Mouse (Mus musculus): ENCODE results near the gene Haus7. TPM values are rescaled to one million over a fixed set of nuclear protein-coding genes. Genes with fewer than 3 reads are reported as not detected.
"Not testable (repeated sequence)": the region's sequence is repeated elsewhere in the genome, so short reads cannot be mapped to it uniquely, and the experiment has no call there.

The Haus7 gene
- polyA plus RNA-seq, 1 experiment, result not detected

GRCm38 (mm10) chrX:73441428-73441827 is 17.4 kb downstream of the Haus7 start:
- H3K27ac ChIP-seq (ENCODE audit: insufficient read depth, low read depth, low read length), result no peak overlapping the region
- TF ChIP-seq POLR2A (IDR thresholded peaks at IDR 0.05; ENCODE audit: insufficient read depth, low read depth, low read length) (no peak), CTCF (IDR thresholded peaks at IDR 0.05; ENCODE audit: insufficient read depth, low read depth, low read length) (no peak)
- no peaks in the 10 kb centered on the region for H3K4me1 ChIP-seq (ENCODE audit: control insufficient read depth, insufficient read depth, low read length)
- H3K4me3 ChIP-seq (ENCODE audit: insufficient read depth, low read depth, low read length), result no peak overlapping the region
- WGBS, result 80% methylated on average over 2 of the region's 2 CpGs

- Histone ChIP-seq H3K27ac (ENCODE audit: insufficient read depth, low read depth, low read length) (no peak within 1 kb of the TSS), H3K4me3 (ENCODE audit: insufficient read depth, low read depth, low read length) (no peak within 1 kb of the TSS), H3K4me1 (ENCODE audit: control insufficient read depth, insufficient read depth, low read length) (no peaks in the 10 kb centered on the region)
- TF ChIP-seq CTCF (IDR thresholded peaks at IDR 0.05; ENCODE audit: insufficient read depth, low read depth, low read length) (no peak), POLR2A (IDR thresholded peaks at IDR 0.05; ENCODE audit: insufficient read depth, low read depth, low read length) (no peak)
- WGBS, result 86% methylated on average over 11 of the region's 11 CpGs
Observed at GRCm38 (mm10) chrX:73435252-73435651, 23.6 kb downstream of the Haus7 start, which contains the start of gene Trex2. Gene Trex2 (minus strand): TSS chrX:73435344.

DNA sequence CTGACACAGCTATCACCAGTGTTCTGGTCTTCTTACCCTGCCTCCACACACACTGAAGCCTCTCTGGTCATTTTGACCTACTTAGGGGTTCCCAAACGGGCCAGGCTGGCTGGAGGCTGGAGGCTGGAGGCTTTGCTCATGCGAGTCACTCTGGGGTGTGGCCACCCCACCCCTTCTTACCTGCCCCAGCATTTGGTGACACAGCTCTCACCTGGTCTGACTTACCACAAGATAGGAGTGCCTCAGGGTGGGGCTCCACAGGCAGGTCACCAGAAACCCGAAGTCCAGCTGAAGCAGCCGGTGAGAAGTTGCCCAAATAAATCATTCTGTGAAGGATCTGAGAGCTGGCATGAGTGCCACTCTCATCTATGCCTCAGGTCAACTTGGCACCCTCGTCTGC is 26.0 kb downstream of the Haus7 start:
- WGBS, result 68% methylated on average over 5 of the region's 5 CpGs
- no peak for TF ChIP-seq POLR2A (IDR thresholded peaks at IDR 0.05; ENCODE audit: insufficient read depth, low read depth, low read length)
- TF ChIP-seq CTCF (IDR thresholded peaks at IDR 0.05; ENCODE audit: insufficient read depth, low read depth, low read length), result no peak
- Histone ChIP-seq H3K4me3 (ENCODE audit: insufficient read depth, low read depth, low read length) (no peak overlapping the region), H3K4me1 (ENCODE audit: control insufficient read depth, insufficient read depth, low read length) (no peaks in the 10 kb centered on the region), H3K27ac (ENCODE audit: insufficient read depth, low read depth, low read length) (no peak overlapping the region)

DNA sequence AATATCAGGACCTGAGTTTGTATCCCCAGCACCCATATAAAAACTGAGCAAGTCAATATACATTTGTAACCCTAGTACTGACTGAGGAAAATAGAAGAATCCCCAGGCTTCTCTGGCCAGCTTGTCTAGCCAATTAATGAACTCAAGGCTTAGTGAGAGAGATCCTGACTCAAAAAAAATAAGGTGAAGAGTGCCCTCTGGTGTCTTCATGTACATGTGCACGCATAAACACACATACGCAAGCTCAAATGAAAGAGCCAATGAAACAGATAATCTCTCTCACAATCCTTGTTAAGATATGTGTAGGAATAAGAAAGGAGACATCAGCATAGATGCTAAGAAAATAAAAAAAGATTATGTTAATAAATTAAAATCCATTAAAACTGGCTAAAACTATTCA is 28.8 kb downstream of the Haus7 start:
- TF ChIP-seq POLR2A (IDR thresholded peaks at IDR 0.05; ENCODE audit: insufficient read depth, low read depth, low read length), result no peak
- TF ChIP-seq CTCF (IDR thresholded peaks at IDR 0.05; ENCODE audit: insufficient read depth, low read depth, low read length), result no peak
- WGBS, result 83% methylated on average over 2 of the region's 2 CpGs
- Histone ChIP-seq H3K4me3 (ENCODE audit: insufficient read depth, low read depth, low read length) (no peak overlapping the region), H3K4me1 (ENCODE audit: control insufficient read depth, insufficient read depth, low read length) (no peaks in the 10 kb centered on the region), H3K27ac (ENCODE audit: insufficient read depth, low read depth, low read length) (no peak overlapping the region)

DNA sequence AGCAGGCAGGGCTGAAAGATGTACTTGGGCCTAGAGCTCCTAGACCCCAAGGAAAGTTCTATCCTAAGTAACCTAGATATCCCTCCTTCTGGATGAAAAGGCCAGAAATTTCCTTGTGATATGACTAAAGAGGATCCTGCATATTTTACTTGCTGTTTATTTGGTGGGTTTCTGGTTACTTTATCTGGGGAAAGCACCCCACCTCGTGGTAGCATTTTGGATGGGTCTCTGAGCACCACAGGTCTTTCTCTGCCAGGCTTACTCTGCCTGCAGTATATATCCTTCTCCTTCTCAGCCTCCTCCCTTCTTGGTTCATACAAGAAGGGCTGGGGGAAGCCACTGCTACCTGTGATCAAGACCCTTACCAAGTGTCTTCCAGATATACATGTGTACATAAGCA is 46.1 kb downstream of the Haus7 start:
- H3K27ac ChIP-seq (ENCODE audit: insufficient read depth, low read depth, low read length), result no peak overlapping the region
- WGBS, result 38% methylated on average over 1 of the region's 1 CpGs

GRCm38 (mm10) chrX:73410880-73411517 is 47.8 kb downstream of the Haus7 start, which contains the start of gene Zfp92:
Gene Zfp92 (plus strand): TSS chrX:73411096.
- no peak within 1 kb of the TSS for H3K27ac ChIP-seq (ENCODE audit: insufficient read depth, low read depth, low read length)
- 18% methylated on average over 19 of the region's 20 CpGs for WGBS
- peak within 1 kb of the TSS; percentile 58 for H3K4me3 ChIP-seq (ENCODE audit: insufficient read depth, low read depth, low read length)
- H3K4me1 ChIP-seq (ENCODE audit: control insufficient read depth, insufficient read depth, low read length), result peaks cover 4% of the 10 kb centered on the region; the same call in 1 of the 2 replicates
- TF ChIP-seq CTCF (IDR thresholded peaks at IDR 0.05; ENCODE audit: insufficient read depth, low read depth, low read length), result no peak
- no peak for TF ChIP-seq POLR2A (IDR thresholded peaks at IDR 0.05; ENCODE audit: insufficient read depth, low read depth, low read length)

More for the DNA sequence above, 46.1 kb downstream of the Haus7 start:
- TF ChIP-seq CTCF (IDR thresholded peaks at IDR 0.05; ENCODE audit: insufficient read depth, low read depth, low read length) (no peak), POLR2A (IDR thresholded peaks at IDR 0.05; ENCODE audit: insufficient read depth, low read depth, low read length) (no peak)
- Histone ChIP-seq H3K4me3 (ENCODE audit: insufficient read depth, low read depth, low read length) (no peak overlapping the region), H3K4me1 (ENCODE audit: control insufficient read depth, insufficient read depth, low read length) (peaks cover 4% of the 10 kb centered on the region; the same call in 1 of the 2 replicates)

DNA sequence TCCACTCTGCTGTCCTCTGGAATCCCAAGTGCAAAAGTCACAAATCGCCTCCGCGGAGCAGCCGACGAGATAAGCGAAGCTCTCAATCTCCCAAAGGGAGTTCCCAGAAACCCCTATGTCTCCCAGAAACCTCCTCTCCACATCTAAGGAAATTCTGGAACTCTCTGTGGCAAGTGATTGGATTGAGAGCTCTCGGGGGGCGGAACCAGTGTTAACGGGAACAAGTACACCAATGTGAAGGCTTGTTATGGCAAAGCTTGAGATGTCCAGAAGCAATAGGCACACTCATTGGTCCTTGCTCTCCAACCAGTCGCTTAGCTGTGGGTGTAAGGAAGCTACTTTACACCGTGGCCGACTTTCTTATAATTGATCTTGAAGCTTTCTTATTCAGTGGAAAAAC is 57.2 kb downstream of the Haus7 start:
- H3K27ac ChIP-seq (ENCODE audit: insufficient read depth, low read depth, low read length), result no peak overlapping the region
- TF ChIP-seq POLR2A (IDR thresholded peaks at IDR 0.05; ENCODE audit: insufficient read depth, low read depth, low read length) (no peak), CTCF (IDR thresholded peaks at IDR 0.05; ENCODE audit: insufficient read depth, low read depth, low read length) (no peak)
- WGBS, result 97% methylated on average over 12 of the region's 12 CpGs
- no peak overlapping the region for H3K4me3 ChIP-seq (ENCODE audit: insufficient read depth, low read depth, low read length)
- H3K4me1 ChIP-seq (ENCODE audit: control insufficient read depth, insufficient read depth, low read length), result no peaks in the 10 kb centered on the region

GRCm38 (mm10) chrX:73400951-73401350 is 57.9 kb downstream of the Haus7 start:
- H3K4me3 ChIP-seq (ENCODE audit: insufficient read depth, low read depth, low read length), result no peak overlapping the region
- H3K27ac ChIP-seq (ENCODE audit: insufficient read depth, low read depth, low read length), result no peak overlapping the region
- WGBS, result 92% methylated on average over 19 of the region's 20 CpGs
- TF ChIP-seq POLR2A (IDR thresholded peaks at IDR 0.05; ENCODE audit: insufficient read depth, low read depth, low read length) (no peak), CTCF (IDR thresholded peaks at IDR 0.05; ENCODE audit: insufficient read depth, low read depth, low read length) (no peak)
- no peaks in the 10 kb centered on the region for H3K4me1 ChIP-seq (ENCODE audit: control insufficient read depth, insufficient read depth, low read length)

DNA sequence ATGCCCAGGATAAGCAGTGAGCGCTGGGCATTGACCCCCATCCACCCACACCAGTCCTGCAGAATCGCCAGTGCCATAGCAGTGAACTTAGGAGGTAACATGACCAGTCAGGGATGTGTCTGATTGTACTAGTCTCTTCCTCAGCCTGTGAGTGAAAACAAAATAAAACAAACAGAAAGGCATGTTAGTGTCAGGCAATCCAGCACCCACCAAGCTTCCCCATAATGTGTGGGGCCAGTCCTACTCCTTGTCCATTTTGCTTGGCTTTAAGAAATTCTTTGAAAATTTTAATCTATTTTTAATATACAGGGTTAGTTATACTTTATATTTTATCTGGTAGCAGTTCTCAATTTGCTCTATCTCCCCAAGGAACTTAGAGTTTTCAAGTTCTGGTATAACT is 60.2 kb downstream of the Haus7 start, which contains the start of gene Gm18336:
Gm18336 (minus strand) TSS at position 101 of the 400 bp plus-strand sequence.
- not testable (repeated sequence) for H3K4me1 ChIP-seq (ENCODE audit: control insufficient read depth, insufficient read depth, low read length); H3K4me3 ChIP-seq (ENCODE audit: insufficient read depth, low read depth, low read length); H3K27ac ChIP-seq (ENCODE audit: insufficient read depth, low read depth, low read length)
- WGBS, result 87% methylated on average over 2 of the region's 2 CpGs
